Mouse (Mus musculus) heart, postnatal 25 days (tissue): ENCODE measurements around the gene Fstl3. TPM values are rescaled to one million over a fixed set of nuclear protein-coding genes. Genes with fewer than 3 reads are reported as not detected.

Source experiments
- total RNA-seq, 2 experiments: library from RNA; stranded (reverse); gene quantifications; 2 replicates each; pipeline ENCODE4 v1.2.3; 2021

Gene Fstl3
- total RNA-seq, 2 experiments from 2014 or later, result 2.9 to 4.2 TPM

Other genes starting within 250 kb of the Fstl3 start
- 1 to 10 TPM; 2.7 to 2.9 TPM for gene Plpp2, start 243.5 kb upstream of the Fstl3 start, total RNA-seq
- gene Mier2, start 222.1 kb upstream of the Fstl3 start, total RNA-seq, result 10 to 100 TPM; 12.2 to 12.3 TPM
- not detected for gene Theg, start 189.9 kb upstream of the Fstl3 start, total RNA-seq
- not detected for gene C2cd4c, start 163.2 kb upstream of the Fstl3 start, total RNA-seq
- gene Shc2, start 139.4 kb upstream of the Fstl3 start, total RNA-seq, result 1 to 10 TPM; 2.2 to 2.4 TPM
- not detected for gene Odf3l2, start 131.5 kb upstream of the Fstl3 start, total RNA-seq
- gene Madcam1, start 112.7 kb upstream of the Fstl3 start, total RNA-seq, result not detected
- gene Tpgs1, start 107.9 kb upstream of the Fstl3 start, total RNA-seq, result 10 to 100 TPM; 18.3 to 19.4 TPM
- 100 to 1,000 TPM; 183 to 190 TPM for gene Cdc34, start 95.1 kb upstream of the Fstl3 start, total RNA-seq
- 1 to 10 TPM; 6.0 to 7.2 TPM for gene Gzmm, start 88.3 kb upstream of the Fstl3 start, total RNA-seq
- gene Bsg, start 72.8 kb upstream of the Fstl3 start, total RNA-seq, result 1,000 to 10,000 TPM; 1,236 to 1,242 TPM
- 10 to 100 TPM; 26.0 to 28.5 TPM for gene Hcn2, start 60.6 kb upstream of the Fstl3 start, total RNA-seq
- 10 to 100 TPM; 37.0 to 38.6 TPM for gene Polrmt, start 30.7 kb upstream of the Fstl3 start, total RNA-seq
- not detected for gene Fgf22, start 22.2 kb upstream of the Fstl3 start, total RNA-seq
- 10 to 100 TPM; 21.2 to 22.8 TPM for gene Rnf126, start 10.3 kb upstream of the Fstl3 start, total RNA-seq
- not detected for gene Prss57, start 13.7 kb downstream of the Fstl3 start, total RNA-seq
- 10 to 100 TPM; 70.3 to 77.3 TPM for gene Palm, start 16.3 kb downstream of the Fstl3 start, total RNA-seq
- under 1 TPM; 0.59 to 0.70 TPM for gene Misp, start 43.7 kb downstream of the Fstl3 start, total RNA-seq
- gene Ptbp1, start 77.2 kb downstream of the Fstl3 start, total RNA-seq, result 10 to 100 TPM; 54.6 to 59.3 TPM
- under 1 TPM in 1 of 2 experiments, not detected in 1; 0.44 TPM for gene Prtn3, start 97.2 kb downstream of the Fstl3 start, total RNA-seq
- not detected for gene Plppr3, start 97.4 kb downstream of the Fstl3 start, total RNA-seq
- not detected for gene Elane, start 109.0 kb downstream of the Fstl3 start, total RNA-seq
- 10 to 100 TPM; 11.1 to 61.8 TPM for gene Cfd, start 113.6 kb downstream of the Fstl3 start, total RNA-seq
- gene Med16, start 131.7 kb downstream of the Fstl3 start, total RNA-seq, result 10 to 100 TPM; 49.2 to 50.7 TPM
- not detected for gene Gm26602, start 133.6 kb downstream of the Fstl3 start, total RNA-seq
- gene Kiss1r, start 139.7 kb downstream of the Fstl3 start, total RNA-seq, result under 1 TPM; 0.14 to 0.18 TPM
- gene R3hdm4, start 143.9 kb downstream of the Fstl3 start, total RNA-seq, result 10 to 100 TPM; 81.1 to 82.9 TPM
- gene Arid3a, start 149.8 kb downstream of the Fstl3 start, total RNA-seq, result 1 to 10 TPM; 1.9 to 2.0 TPM
- gene Wdr18, start 182.9 kb downstream of the Fstl3 start, total RNA-seq, result 10 to 100 TPM; 20.5 to 30.1 TPM
- under 1 TPM; 0.14 to 0.21 TPM for gene Grin3b, start 193.4 kb downstream of the Fstl3 start, total RNA-seq
- gene Tmem259, start 207.1 kb downstream of the Fstl3 start, total RNA-seq, result 100 to 1,000 TPM; 110 to 115 TPM
- gene Cnn2, start 211.3 kb downstream of the Fstl3 start, total RNA-seq, result 10 to 100 TPM; 35.9 to 36.6 TPM
- gene Abca7, start 219.2 kb downstream of the Fstl3 start, total RNA-seq, result 1 to 10 TPM; 6.5 to 6.7 TPM
- 1 to 10 TPM; 4.7 to 4.9 TPM for gene Arhgap45, start 239.4 kb downstream of the Fstl3 start, total RNA-seq